Mouse (Mus musculus): ENCODE measurements around the gene Pde6h. TPM values are rescaled to one million over a fixed set of nuclear protein-coding genes. Genes with fewer than 3 reads are reported as not detected.
"Not testable (repeated sequence)": the region's sequence is repeated elsewhere in the genome, so short reads cannot be mapped to it uniquely, and the experiment has no call there.

The Pde6h gene
- total RNA-seq, 2 experiments from 2014 or later, result 0.60 TPM; not detected in 1

- DNase-seq, result no peak
Measured at GRCm38 (mm10) chr6:136941051-136942021, 17.7 kb downstream of the Pde6h start, which contains the start of gene Arhgdib. Gene Arhgdib, minus strand, starts transcription at chr6:136941899.

- DNase-seq, result no peak
Measured at GRCm38 (mm10) chr6:136942280-136942679, 18.6 kb downstream of the Pde6h start.

- DNase-seq, result no peak
Measured at GRCm38 (mm10) chr6:136943392-136943791, 19.8 kb downstream of the Pde6h start.

GRCm38 (mm10) chr6:136944511-136944910 is 20.9 kb downstream of the Pde6h start:
- no peak for DNase-seq

- no peak for DNase-seq
Measured at GRCm38 (mm10) chr6:136946241-136946640, 22.6 kb downstream of the Pde6h start.

GRCm38 (mm10) chr6:136946943-136947342 is 23.3 kb downstream of the Pde6h start:
- no peak for DNase-seq

GRCm38 (mm10) chr6:136947716-136948115 is 24.1 kb downstream of the Pde6h start:
- no peak for DNase-seq

GRCm38 (mm10) chr6:136950171-136950570 is 26.5 kb downstream of the Pde6h start:
- no peak for DNase-seq

- DNase-seq, result no peak
Measured at GRCm38 (mm10) chr6:136952930-136953329, 29.3 kb downstream of the Pde6h start.

GRCm38 (mm10) chr6:136954192-136954591 is 30.6 kb downstream of the Pde6h start:
- DNase-seq, result no peak

- no peak for DNase-seq
Measured at GRCm38 (mm10) chr6:136954715-136955114, 31.1 kb downstream of the Pde6h start.

- no peak for DNase-seq
Measured at GRCm38 (mm10) chr6:136955240-136955639, 31.6 kb downstream of the Pde6h start.

- no peak for DNase-seq
Measured at GRCm38 (mm10) chr6:136957062-136957461, 33.4 kb downstream of the Pde6h start.

GRCm38 (mm10) chr6:136959131-136959530 is 35.5 kb downstream of the Pde6h start:
- no peak for DNase-seq

- no peak for DNase-seq
Measured at GRCm38 (mm10) chr6:136962957-136963356, 39.3 kb downstream of the Pde6h start.

GRCm38 (mm10) chr6:136964609-136965510 is 41.2 kb downstream of the Pde6h start:
- no peak for DNase-seq

- peak; percentile 26 for DNase-seq
Measured at GRCm38 (mm10) chr6:136965912-136966311, 42.3 kb downstream of the Pde6h start.

GRCm38 (mm10) chr6:136967466-136967865 is 43.8 kb downstream of the Pde6h start:
- no peak for DNase-seq

GRCm38 (mm10) chr6:136968877-136969276 is 45.2 kb downstream of the Pde6h start:
- not testable (repeated sequence) for DNase-seq

- no peak for DNase-seq
Measured at GRCm38 (mm10) chr6:136979274-136980082, 55.8 kb downstream of the Pde6h start.

- DNase-seq, result no peak
Measured at GRCm38 (mm10) chr6:136980331-136980746, 56.7 kb downstream of the Pde6h start.

GRCm38 (mm10) chr6:136982581-136982980 is 58.9 kb downstream of the Pde6h start:
- DNase-seq, result no peak

All from adrenal gland, postnatal 10 days (tissue).